Mouse (Mus musculus) cerebellum, adult 11-12 months (tissue): ENCODE measurements at regions not wholly inside any gene's neighbourhood (a gene's known extent, or its start where the extent isn't known, plus 50 kb on each side); places are given as distances from the start of the nearest gene placed in this dataset.

Experiments used
- DNase-seq: peaks from one replicate; pipeline ENCODE4 v3.0.0; 2022

DNA sequence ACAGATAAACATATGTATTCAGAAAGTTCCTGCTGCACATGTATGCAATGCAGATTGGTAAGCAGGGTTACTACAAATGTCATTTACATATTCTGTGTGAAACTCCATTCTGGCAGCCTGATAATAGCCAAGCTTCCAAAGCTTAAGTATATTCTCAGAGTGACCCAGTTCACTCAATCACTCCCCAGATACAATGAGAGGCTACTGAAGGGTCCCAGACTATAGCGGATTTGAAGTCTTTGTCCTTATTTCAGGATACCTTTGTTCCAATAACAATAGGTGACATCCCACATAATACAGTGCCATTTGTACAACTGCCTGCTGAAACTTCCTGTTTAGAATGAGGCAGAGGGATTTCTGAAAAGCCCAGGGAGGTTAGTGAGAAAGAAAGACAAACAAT is 132.5 kb upstream of the Klf6 start:
- DNase-seq: no peak

DNA sequence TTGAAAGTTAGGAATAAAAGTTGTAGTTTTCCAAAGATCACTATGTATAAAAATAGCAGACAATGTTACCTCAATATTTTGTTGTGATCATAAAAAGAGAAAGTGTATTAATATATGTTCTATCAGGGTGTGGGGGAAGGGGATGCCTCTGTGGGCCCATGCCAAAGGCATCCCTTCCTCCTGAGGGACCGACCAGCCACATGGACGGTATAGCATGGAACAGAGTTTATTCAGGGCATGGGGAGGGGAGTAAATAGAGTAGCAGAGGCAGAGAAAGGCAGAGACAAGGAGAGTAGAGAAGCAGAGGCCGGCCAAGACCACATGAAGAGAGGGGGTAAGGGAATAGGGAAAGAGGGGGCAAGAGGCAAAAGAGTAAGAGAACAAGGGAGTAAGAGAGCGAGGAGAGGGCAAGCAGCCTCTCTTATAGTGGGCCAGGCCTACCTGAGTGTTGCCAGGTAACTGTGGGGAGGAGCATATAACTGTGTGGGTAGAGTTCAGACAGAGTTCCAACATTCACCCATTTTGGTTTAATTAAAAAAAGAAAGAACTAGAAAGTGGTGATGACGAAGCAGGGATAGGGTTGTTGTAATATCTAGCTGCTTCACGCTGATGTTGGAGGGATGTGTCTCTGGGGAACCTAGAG is 131.7 kb upstream of the Klf6 start:
- DNase-seq: no peak

DNA sequence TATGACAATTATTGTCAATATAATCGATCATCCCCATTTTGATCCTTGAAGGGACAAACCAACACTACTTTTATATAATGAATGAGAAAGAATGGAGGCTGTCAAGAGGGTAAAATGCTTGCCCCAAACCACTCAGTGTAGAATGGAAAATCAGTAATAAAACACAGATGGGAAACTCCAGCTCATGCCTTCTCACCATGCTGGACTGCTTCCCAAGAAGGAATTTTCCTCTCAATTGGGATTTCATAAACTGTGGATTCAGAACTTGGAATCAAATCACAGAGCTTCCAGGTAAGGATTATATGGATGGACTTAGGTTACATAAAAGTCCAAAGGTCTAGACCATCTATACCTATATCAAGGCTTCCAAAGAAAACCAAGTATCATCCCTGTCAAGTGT is 129.1 kb upstream of the Klf6 start:
- no peak for DNase-seq

DNA sequence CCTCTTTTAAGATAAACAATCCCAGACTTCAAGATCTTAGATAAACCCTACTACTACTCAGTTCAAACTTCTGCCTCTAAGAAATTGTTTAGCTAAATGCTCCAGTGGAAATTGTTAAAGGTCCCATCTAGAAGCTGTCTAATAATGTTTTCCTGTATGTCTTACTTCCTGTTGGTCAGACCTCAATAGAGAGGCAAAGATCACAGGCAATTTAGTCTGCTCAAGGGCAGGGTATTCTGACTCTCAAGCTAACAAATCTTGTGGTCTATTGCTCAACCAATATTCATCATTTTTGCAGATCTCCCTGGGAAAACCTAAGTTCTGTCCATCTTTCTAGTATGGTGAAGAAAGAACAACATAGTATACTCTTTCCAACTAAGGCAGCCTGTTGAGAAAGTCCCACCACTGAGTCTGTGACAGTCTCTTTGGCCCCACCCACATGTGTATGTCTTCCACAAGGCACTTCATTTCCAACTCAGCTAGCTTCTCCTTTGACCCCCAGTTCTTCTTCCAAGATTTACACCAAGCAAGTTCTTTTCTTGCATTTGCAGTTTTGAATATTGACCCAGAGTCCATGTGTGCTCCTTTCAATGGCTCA is 126.2 kb upstream of the Klf6 start:
- no peak for DNase-seq

DNA sequence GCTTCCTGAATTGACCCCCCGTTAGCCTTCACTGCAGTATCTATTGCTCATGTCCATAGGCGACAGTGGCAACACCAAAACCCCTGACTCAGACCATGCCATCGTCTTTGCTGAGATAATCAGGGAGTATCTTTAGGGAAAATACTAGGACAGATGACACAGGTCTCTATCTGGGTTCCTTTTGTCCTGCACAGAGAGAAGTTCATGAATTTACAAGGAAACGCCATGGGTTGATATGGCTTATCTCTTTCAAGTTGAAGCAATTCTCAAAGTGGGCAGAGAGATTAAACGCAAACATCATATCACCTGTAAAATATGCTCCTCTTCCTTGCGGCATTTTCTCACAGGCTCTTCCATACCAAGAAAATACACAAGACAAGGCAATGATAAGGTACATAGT is 124.8 kb upstream of the Klf6 start:
- no peak for DNase-seq

DNA sequence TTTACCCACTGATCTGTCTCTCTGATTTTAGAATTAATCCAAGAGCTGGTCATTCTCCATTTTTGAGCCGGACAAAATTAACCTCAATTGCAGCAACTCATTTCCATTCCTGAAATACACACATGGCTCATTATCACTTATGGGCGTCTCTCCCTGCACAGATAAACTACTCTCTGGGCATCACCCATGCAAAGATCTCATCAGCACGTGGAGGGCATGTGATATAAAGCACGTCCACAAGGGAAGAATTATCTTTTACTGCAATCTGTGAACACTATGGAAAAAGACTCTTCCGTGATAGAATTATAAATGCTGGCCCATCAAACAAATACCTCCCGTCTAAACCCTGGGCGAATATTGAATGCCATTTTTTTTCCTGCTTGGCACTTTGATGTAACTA is 124.1 kb upstream of the Klf6 start:
- DNase-seq: no peak

DNA sequence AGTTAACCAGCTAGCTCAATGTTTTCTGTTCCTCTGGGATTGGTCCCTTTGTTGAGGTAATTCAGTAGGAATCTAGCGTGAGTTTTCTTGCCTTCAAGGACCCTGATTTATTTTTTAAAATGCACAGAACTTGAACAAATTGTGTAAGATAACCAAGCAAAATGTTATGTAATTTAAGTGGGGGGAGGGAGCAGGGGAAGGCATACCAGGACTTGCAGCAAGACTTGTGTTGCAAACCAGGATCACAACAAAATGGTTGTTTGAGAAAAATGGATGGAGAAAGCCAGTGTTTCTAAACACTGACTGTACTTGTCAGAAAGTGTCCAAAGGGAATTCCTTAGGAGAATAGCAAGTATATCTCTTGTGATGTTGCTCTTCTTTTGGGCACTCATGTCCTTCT is 120.5 kb upstream of the Klf6 start:
- DNase-seq: no peak

DNA sequence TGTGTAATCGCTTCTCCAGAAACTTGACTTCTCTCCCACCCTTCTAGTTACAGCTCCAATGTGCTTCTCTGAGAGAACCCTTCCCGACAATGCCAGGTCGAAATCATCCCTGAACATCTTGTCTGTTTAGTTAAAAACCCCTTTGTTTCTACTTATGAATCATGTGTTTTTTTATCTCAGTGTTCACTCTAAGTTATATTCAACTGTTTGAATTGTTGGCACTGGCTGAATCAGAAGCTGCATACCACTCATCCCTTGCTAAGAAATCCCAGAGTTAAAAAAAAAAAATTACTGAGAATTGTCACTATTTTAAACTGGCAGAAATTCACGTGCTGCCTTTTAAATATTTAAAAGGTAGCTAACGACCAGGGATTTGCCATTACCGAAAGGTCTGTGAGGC is 116.3 kb upstream of the Klf6 start:
- no peak for DNase-seq

DNA sequence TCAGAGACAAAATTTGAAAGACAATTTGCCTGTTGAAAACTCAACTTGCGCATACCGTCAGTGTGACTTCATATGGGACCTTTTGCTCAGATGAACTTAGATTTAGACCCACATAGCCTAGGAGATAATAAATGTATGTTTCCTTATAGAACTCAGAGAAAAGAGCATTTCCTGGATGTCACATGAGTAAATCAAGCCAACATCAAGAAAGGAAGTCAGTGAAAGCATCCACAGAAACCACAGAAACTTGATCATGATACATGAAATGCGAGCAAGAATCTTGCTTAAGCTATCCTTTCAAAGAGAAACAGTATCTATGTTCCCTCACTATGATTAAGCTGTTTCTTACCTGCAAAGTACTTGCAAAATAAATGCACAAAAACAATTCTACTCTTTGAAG is 104.1 kb upstream of the Klf6 start:
- no peak for DNase-seq

DNA sequence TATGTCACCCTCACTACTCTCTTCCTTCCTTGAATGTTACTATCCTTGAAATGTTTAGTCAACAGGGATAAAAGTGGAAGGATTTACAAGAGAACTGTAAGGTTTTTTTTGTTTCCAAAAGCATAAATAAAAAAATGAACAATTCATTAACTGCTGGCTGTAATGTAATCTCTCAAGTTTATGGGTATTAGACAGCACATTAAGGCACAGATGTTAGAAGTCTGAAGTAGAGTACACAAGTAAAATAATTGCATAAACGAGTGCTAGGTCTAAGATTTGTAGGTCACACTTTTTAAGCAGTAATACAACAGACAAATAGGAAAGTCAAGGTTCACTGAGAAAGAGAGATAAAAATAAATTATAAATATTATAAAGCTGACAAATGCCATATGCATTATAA is 103.3 kb upstream of the Klf6 start:
- DNase-seq: no peak

DNA sequence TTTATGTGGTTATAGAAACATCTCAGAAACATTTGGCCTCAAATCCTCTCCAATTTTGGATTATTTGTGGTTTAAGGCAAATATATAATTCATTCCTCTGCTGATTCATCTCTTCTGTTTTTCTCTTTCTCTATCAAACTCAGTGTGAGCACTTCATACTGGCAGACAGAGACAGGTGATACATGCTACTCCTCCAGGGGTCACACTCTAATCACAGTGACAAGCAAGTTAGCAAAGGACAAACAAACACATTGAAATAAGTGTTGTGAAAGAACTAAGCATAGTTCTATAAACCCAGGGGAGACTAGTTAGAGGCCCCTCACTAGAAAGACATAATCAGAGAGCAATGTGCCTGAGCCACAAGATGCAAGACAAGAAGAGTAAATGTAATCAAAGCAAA is 101.3 kb upstream of the Klf6 start:
- DNase-seq: no peak

DNA sequence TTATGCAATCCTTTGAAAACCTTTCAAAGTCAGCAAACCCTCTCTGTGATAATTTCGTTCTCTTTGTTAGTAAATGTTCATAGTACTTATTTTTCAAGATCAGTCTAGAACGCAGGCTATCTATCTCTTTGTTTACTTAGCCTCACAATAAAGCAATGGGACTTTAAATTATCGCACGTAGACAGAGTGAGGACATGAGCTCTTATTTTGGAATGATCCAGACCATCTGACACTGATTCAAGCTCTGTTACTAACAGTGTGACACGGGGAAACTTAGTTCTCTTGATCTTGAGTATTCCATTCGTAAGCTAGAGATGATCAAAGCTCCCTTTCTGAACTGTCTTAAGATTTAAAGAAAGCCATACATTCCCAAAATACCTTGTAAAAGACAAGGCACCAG is 94.9 kb upstream of the Klf6 start:
- DNase-seq: no peak

DNA sequence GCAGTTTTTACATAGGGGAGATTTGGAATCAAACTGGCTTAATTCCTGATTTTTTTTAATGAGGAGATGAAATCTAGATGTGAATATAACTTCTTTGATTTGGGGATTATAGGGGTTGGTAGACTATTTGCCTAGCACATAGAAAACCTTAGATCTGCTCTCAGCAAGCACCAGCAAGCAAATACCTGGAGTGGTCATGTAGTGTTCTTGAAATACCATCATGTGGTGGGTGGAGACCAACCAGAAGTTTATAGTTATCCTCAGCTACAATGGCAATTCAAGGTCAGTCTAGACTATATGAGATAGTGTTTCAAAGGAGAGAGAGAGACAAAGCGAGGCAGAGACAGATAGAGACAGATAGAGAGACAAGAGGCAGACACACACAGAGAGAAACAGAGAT is 94.1 kb upstream of the Klf6 start:
- no peak for DNase-seq

DNA sequence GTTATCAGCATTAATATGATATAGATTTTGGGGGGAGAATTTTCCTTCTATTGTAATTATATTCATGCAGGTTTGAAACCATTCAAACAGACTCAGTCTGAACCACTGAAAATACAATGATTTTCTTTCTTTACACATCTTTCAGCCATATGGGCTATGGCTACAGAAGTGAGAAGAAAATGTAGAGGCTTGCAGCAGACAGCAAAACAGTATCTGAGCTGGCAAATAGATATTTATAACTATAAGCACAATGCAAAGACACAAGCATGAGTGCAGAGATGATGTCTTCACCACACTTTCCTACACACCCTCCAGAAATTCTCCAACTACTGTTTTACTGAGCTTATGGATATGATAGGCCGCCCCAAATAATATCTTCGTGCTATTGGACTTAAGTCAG is 92.6 kb upstream of the Klf6 start:
- no peak for DNase-seq

DNA sequence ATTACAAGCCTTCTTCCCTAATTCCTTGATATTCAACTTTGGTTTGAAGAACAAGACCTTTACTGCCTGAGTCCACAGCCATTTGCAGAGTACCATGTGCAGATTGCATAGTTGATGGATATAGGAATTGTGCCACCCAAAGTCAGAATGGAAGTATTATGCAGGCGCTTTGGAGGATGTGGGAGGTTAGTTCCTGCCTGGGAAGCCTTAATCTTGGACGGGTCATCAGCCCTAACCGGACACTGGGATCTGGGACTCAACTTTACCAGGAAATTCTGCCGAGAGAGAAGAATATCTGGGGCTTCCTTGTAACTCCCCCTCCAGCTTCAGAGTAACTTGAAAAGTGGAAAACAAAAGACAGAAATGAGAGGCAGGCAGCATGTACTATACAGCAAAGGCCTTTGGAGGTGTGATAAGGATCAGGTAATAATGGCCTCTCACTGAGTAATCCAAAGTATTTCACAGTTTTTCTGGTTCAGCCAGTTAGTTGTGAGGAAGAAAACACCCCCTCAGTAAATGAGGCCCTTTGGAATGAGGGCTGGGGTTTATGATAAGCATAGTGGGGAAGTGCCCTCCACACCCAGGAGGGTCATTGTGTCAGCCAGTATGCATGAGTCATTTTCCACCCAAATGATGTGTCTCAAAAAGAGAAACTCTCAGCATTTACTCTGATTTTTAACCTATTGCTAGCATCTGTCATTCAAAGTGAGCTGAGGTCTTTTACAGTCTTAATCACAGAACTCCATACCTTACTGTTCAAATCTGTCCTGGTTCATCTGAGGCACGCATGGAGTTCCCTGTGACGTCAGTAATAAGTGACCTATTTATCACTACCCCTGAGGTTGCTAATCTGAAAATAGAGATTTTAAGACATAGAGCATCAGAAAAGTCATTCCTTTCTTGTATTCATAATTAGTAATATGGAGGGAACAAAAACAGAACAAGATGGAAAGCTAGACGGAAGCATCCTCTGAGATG is 91.7 kb upstream of the Klf6 start:
- no peak for DNase-seq

DNA sequence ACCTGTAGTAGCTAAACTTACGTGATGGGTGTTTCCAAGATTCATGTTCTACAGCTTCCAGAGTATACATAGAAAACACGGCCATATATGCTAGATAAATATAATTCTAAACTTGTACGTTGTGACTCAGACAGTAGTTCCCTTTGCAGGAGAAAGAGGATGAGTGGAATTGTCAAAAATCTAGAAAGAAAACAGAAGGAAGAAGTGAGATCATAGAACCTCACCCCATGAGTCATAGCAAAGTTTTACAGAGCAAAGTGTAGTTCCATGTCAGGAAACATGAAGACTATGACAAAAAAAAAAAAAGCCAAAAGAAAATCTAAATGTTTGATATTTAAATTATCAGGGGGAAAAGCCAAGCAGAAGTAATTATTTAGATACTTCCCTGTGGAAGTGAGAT is 87.5 kb upstream of the Klf6 start:
- DNase-seq: no peak

DNA sequence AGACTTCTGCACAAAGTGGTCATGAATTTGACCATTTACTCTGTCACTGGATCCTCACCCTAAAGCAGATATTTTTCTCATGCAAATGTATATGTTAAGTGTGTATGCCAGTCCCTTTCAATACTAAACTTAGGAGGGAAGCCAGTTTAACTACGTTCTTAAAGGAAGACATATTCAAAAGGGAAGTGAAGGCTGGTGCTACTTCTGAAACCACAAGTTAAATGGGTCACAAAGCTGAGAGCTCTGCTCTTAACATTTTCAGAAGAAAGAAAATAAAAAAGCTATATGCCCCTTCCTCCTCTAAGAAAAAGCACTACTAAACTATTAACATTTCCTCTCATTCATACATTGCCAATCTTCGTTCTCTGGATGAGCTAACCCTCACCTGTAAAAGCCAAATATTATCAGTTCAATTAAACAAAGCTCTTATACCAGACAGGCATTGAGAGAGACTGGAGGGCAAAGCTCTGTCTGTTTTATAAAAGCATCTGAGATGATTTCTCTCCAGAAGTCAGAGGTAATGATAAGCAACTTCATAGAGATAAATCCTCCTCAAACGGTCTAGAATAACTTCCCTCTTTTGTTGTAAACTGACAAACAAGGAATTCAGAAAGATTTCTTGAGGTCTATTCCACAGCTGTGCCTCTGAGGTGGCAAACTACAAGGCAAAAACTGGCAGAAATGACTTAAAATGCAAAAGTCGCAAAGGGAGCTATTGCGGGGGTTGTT is 82.7 kb upstream of the Klf6 start:
- no peak for DNase-seq

DNA sequence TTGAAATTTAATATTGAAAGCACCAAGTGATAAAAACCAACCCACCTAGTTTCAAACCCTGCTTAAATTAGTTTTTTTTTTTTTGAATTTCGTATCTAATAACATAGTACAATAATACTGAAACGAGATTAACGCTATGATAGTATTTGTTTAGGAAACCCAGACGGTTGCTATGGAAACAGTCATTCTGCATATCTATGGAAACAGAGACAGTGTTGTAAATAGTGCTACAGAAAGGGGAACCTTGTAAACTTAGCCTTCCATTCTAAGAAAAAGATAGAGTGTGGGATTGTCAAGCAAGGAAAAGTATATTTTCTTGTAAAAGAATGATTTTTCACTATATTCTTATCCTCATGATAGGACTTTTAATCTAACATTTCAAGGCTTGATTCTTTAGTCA is 81.9 kb upstream of the Klf6 start:
- no peak for DNase-seq

DNA sequence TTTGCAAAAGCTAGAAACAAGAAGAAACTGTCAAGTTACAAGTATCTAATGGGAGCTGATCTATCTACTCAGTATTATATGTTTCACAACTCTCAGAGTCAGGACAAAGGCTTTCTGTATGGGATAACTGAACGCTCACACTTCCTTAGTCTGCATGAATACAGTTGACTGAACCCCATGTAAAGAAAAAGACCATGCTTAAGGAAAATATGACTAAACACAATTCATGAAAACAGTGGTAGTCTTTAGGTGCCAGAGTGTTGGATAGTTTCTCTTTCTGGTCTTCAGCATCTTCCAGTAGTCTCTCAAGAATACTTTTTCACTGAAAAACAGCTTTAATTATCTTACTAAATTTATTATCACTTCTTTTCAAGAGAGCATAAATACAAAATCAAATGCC is 78.7 kb upstream of the Klf6 start:
- no peak for DNase-seq

DNA sequence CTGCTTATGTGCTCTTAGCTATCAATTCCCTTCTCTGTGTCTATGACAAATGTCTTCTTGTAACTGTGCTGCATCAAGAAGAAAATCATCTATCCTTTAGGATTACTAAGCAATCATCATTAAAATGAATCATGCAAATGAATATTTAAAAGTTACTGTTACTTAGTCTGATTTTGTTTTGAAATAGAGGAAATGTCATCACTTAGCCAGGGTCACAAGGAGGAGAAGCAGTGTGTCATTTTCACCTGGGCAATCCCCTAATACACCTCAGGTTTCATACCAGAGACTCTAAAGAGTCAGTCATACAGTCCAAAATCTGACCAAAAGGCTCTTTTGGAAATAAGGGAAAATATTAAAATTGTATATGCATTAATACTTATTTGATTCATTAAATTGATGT is 74.2 kb upstream of the Klf6 start:
- no peak for DNase-seq

DNA sequence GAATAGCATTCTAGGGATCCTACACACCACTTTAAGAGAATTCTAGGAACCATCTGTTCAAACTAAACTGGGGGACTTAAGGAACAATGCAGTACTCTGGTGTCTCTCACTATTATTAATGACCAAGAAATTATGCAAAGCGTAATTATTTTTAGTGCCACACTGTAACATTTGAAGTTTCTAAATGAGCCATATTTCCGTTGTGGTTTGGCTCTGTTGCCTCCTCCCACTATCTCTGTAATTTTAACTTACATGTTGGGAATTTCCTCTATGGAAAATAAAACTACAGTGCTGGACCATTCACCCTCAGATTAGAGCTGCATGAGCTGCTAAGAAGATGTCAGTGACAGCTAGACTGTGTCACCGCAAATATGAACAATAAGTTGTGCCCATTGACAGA is 72.0 kb upstream of the Klf6 start:
- DNase-seq: no peak

DNA sequence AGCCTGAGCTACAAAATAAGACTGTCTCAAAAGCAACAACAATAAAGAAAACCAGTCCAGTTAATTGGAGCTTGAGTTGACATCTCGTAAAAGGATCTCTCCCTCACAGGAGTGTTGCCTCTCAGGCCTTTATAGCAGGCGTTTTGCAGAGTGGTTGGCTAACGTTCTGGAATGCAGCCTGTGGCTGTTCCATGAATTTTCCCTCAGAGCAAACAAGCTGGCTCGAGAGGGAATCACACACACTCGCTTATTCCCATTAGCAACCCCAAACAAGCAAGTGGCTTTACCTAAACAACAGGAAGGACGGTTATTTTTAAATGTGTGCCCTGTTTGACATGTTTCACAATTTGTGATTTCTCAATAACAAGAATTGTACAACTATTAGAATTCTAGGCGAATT is 59.2 kb upstream of the Klf6 start:
- no peak for DNase-seq

DNA sequence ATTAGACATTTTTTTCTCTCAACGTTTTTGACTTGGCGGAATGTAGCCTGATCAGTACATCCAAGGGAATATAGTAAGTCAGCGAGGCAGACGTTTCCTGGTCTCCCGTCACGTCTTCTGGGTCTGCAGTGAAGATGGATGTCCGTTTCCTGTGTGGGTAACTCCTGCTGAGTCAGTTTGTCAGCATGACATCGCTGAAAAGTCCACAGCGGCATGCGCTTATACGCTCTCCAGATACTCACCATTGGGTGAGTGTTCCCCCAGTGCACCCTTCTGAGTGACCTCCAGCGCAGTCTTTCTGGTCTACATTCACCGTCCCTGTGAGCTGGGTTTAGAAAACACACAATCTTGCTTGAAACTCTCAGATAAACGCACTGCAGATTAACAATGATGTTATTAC is 58.5 kb upstream of the Klf6 start:
- DNase-seq: no peak
